Mouse (Mus musculus): ENCODE measurements around the gene Grid1.

- TF ChIP-seq CTCF (IDR thresholded peaks at IDR 0.05; ENCODE audit: borderline replicate concordance, control insufficient read depth, extremely low read depth, insufficient read depth, low read length, poor library complexity) (no peak), POLR2A (IDR thresholded peaks at IDR 0.05; ENCODE audit: control insufficient read depth, extremely low read depth, insufficient read depth, low read length, poor library complexity) (no peak)
These were observed 88.9 kb downstream of the Grid1 start for GRCm38 (mm10) chr14:34908804-34909203.
